Mouse (Mus musculus) thymus, adult 2 months (tissue): ENCODE results near the gene Trim28.

ENCODE experiments used
- CTCF ChIP-seq: fragments of 200-500 bp; IDR thresholded peaks from 2 replicates; pipeline ENCODE4 v1.5.1; 2012; ENCODE audit warnings: mild to moderate bottlenecking, control low read depth, low read length, moderate library complexity, borderline replicate concordance; ENCODE audit not compliant: control insufficient read depth, poor library complexity, insufficient read depth; ENCODE audit errors: extremely low read depth
- POLR2A ChIP-seq: fragments of 200-500 bp; IDR thresholded peaks from 2 replicates; pipeline ENCODE4 v1.6.1; 2012; ENCODE audit warnings: mild to moderate bottlenecking, low read length, control low read depth, moderate library complexity; ENCODE audit not compliant: control insufficient read depth, poor library complexity, insufficient read depth; ENCODE audit errors: extremely low read depth

DNA sequence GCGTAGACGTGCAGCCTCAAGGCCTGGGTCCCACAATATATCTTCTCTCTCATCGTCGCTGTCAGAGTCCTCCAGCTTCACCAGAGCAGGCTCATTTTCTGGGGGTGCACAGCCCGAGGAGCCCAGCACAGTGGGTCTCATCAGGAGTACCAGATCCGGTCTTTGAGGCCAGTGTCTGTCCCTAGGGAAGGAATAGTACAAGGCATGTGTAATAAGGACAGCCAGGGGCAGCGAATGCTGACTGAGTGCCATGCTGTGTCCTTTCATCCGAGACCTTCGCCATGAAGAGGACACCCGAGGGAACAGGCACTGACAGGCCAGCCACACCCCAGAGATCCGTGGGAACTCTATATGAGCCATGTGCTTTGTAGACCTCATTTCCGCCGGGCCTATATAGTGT lies 54.1 kb downstream of the Trim28 start:
- no peak for TF ChIP-seq CTCF
- no peak for TF ChIP-seq POLR2A
